In the genomic region with DNA sequence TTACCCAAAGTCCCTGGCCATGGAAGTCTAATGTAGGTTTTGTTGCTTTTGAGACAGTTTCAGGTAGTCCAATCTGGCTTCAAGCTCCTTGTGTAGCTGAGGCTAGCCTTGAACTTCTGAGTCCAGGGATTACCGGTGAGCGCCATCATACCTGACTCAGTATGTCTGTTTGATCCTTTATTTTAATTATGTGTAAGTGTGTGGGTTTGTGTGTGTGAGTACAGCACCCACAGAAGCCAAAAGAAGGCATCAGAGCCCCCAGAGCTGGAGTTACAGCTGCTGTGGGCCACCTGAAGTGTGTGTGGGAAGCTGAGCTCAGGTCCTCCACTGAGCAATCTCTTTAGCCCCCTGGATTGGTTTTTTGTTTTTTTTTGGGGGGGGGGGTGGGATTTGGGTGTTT, we compare ENCODE assay signal across 43 mouse cellular contexts. TPM values are rescaled to one million over a fixed set of nuclear protein-coding genes. Genes with fewer than 3 reads are reported as not detected.
"Had no signal": no experiment of that assay in that cellular context is flagged by ENCODE, and none has a peak within 500 bp of the region (broad histone marks: within the 10 kb centered on the region; RNA-seq: fewer than 3 reads in every experiment).

No protein-coding gene starts in this region.

- H3K36me3 ChIP-seq: heart, embryonic 13.5 days; heart, embryonic 15.5 days; hindbrain, embryonic 10.5 days; hindbrain, embryonic 12.5 days; hindbrain, embryonic 13.5 days; hindbrain, embryonic 15.5 days; intestine, embryonic 15.5 days; kidney, embryonic 15.5 days had no signal

- H3K4me2 ChIP-seq: hindbrain, embryonic 12.5 days; hindbrain, embryonic 13.5 days; hindbrain, embryonic 14.5 days; hindbrain, embryonic 15.5 days; intestine, embryonic 15.5 days; kidney, embryonic 15.5 days had no signal

- H3K27me3 ChIP-seq: heart, embryonic 15.5 days; hindbrain, embryonic 15.5 days; intestine, embryonic 15.5 days had no signal

- H3K9ac ChIP-seq: heart, embryonic 13.5 days; heart, embryonic 15.5 days; hindbrain, embryonic 12.5 days; hindbrain, embryonic 13.5 days; hindbrain, embryonic 14.5 days; hindbrain, embryonic 15.5 days; intestine, embryonic 15.5 days; kidney, embryonic 15.5 days had no signal

- H3K4me3 ChIP-seq: heart, embryonic 13.5 days; heart, embryonic 15.5 days; hindbrain, embryonic 10.5 days; hindbrain, embryonic 12.5 days; hindbrain, embryonic 13.5 days; hindbrain, embryonic 15.5 days; intestine, embryonic 15.5 days; kidney, embryonic 15.5 days; layer of hippocampus, adult 2 months; left cerebral cortex, adult 2 months had no signal

- ATAC-seq: hindbrain, embryonic 16.5 days; hindbrain, postnatal 0 days; inflammation-experienced regulatory T-cells, adult 6 months; intestine, embryonic 15.5 days; intestine, embryonic 16.5 days; intestine, postnatal 0 days had no signal

- DNase-seq: heart, postnatal 10 days; heart, postnatal 14 days; heart, postnatal 36 days; heart, postnatal 4 days; kidney, adult 11 months; kidney, adult 18-20 months; kidney, adult 2 months; kidney, adult 8-10 months; kidney, adult 9 months; kidney, postnatal 10 days; kidney, postnatal 14 days; kidney, postnatal 25 days; kidney, postnatal 36 days; kidney, postnatal 4 days; layer of hippocampus, adult 9-11 months; layer of hippocampus, postnatal 36 days had no signal

- H3K4me1 ChIP-seq: heart, embryonic 13.5 days; heart, embryonic 15.5 days; hindbrain, embryonic 10.5 days; hindbrain, embryonic 12.5 days; hindbrain, embryonic 13.5 days; hindbrain, embryonic 15.5 days; intestine, embryonic 15.5 days; kidney, embryonic 15.5 days had no signal

- H3K27ac ChIP-seq: heart, embryonic 13.5 days; heart, embryonic 15.5 days; hindbrain, embryonic 10.5 days; hindbrain, embryonic 12.5 days; hindbrain, embryonic 13.5 days; hindbrain, embryonic 14.5 days; hindbrain, embryonic 15.5 days; hindbrain, postnatal 0 days; intestine, embryonic 15.5 days; kidney, embryonic 15.5 days; kidney, postnatal 0 days; layer of hippocampus, adult 2 months; left cerebral cortex, adult 2 months had no signal

- H3K9me3 ChIP-seq: heart, embryonic 13.5 days; heart, embryonic 15.5 days; hindbrain, embryonic 10.5 days; hindbrain, embryonic 12.5 days; hindbrain, embryonic 15.5 days; intestine, embryonic 15.5 days; kidney, embryonic 15.5 days had no signal

RNA-seq across cellular contexts. Expression of gene Hist2h3c1, which starts 53.1 kb away (rescaled TPM):
- total RNA-seq: heart, postnatal 25 days; heart, postnatal 36 days; hematopoietic stem cell, adult 5-6 weeks; hindbrain, postnatal 0 days; layer of hippocampus, adult 18-20 months; layer of hippocampus, adult 2 months; layer of hippocampus, adult 8-10 months; layer of hippocampus, postnatal 10 days; layer of hippocampus, postnatal 14 days; layer of hippocampus, postnatal 25 days; layer of hippocampus, postnatal 36 days; left cerebral cortex, adult 18-20 months; left cerebral cortex, adult 2 months had no signal
- polyA plus RNA-seq: heart, embryonic 14.5 days; hindbrain, postnatal 0 days; inflammation-experienced regulatory T-cells, adult 6 months; kidney, adult 2 months; large intestine, adult 2 months had no signal
